Mouse (Mus musculus): ENCODE data around the gene Gm45062. TPM values are rescaled to one million over a fixed set of nuclear protein-coding genes. Genes with fewer than 3 reads are reported as not detected.

Gene Gm45062
- polyA plus RNA-seq (2016; fragmentation: Nextera tagmentation; extraction: Ambion mirVana) = 9.2 and 9.6 TPM in 2 replicates

DNA sequence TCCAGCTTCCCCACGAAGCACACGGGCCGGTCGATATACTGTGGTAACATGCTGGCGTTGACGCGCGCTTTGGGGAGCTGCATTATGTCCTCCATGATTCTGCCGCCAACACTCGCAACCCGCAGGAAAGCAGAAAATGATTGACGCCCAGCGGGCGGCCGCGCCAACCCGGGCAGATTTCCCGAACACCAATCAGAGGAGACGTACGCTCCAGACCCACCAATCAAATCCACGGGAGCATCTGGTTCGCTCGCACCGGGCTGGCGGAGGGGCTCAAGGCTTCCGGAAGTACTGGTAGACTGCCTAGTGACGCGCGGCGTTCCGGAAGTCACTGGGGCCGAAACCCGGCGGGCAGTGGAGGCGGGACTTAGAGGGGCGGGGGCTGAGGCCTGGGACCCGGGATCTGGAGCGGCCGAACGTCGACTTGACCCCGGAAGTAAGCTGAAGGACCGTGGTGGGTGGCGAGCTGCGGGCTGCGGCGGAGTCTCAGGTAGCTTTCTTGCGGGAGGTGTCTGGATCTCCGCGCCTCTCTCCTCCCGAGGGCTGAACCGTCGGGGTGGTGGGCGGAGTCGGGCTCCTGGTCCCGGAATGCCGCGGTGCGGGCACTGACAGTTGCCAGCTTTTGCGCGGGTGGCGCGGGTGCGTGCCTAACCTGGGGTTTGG lies at the start of gene Gm45062, which contains the start of the genes Rpa3 and Umad1:
Gene Gm45062, plus strand, starts transcription at position 447 of the 663 bp plus-strand sequence.
Gene Rpa3, minus strand, starts transcription at position 170 of the 663 bp plus-strand sequence.
Gene Umad1, plus strand, starts transcription at position 285 of the 663 bp plus-strand sequence.
- H3K9me3 ChIP-seq (replicated peaks) = no peaks in the 10 kb centered on the region
- H3K4me1 ChIP-seq (replicated peaks) = peaks cover 8% of the 10 kb centered on the region; the same call in 1 of the 2 replicates
- H3K27ac ChIP-seq (ENCODE audit: poor library complexity, severe bottlenecking) = peak within 1 kb of the TSS; percentile 68
- H3K4me3 ChIP-seq = peak within 1 kb of the TSS; percentile 71
- H3K9ac ChIP-seq = peak within 1 kb of the TSS; percentile 81
- peak; percentile 100 for ATAC-seq (ENCODE audit: insufficient number of reproducible peaks, low FRiP score)
- no peaks in the 10 kb centered on the region for H3K27me3 ChIP-seq (replicated peaks)
- peak within 1 kb of the TSS; percentile 88 for H3K4me2 ChIP-seq
- H3K36me3 ChIP-seq = peaks cover 9% of the 10 kb centered on the region
- under 1% methylated on average over 64 of the region's 64 CpGs for WGBS

DNA sequence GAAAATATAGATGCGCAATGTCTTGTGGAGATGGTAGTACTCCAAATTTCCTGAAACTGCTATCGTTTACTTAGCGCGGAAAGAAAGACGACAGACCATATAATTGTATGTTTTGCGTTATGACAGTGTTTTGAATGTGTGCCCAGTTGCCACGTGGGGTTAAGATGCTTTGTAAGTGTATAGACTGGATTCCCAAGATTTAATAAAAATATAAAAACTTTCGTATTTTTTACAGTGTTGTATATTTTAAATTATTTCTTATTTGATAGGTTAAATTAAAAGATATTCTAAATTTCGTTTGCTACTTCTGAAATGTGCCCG lies 49.4 kb upstream of the Gm45062 start:
- Histone ChIP-seq H3K27ac (ENCODE audit: poor library complexity, severe bottlenecking) (peak overlapping the region; percentile 89; the same call in 1 of the 2 replicates), H3K4me1 (replicated peaks) (peaks cover 12% of the 10 kb centered on the region), H3K4me2 (peak overlapping the region; percentile 57), H3K36me3 (peaks cover 3% of the 10 kb centered on the region), H3K27me3 (replicated peaks) (no peaks in the 10 kb centered on the region), H3K9ac (peak overlapping the region; percentile 82), H3K9me3 (replicated peaks) (no peaks in the 10 kb centered on the region), H3K4me3 (peak overlapping the region; percentile 67)
- ATAC-seq (ENCODE audit: insufficient number of reproducible peaks, low FRiP score) = no peak
- 10% methylated on average over 10 of the region's 10 CpGs for WGBS

DNA sequence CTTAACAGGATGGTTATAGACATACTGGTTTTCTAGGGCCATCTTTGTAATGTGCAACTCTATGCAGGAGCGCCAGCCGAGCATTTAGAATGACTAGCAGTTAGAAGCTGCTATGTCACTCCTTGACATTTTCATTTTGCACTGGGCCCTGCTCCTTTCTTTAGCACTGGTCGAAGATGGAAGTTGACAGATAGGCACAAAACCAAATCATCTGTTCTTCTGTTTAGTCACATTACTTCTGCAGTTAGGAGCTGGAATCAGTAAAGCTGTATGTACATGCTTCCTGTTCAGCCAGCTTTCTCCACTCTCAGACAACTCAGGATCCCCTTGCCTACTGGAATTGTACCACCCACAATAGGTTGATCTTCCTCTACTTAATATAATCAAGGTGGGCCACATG lies 48.6 kb upstream of the Gm45062 start:
- Histone ChIP-seq H3K9me3 (replicated peaks) (no peaks in the 10 kb centered on the region), H3K4me3 (no peak overlapping the region), H3K27me3 (replicated peaks) (no peaks in the 10 kb centered on the region), H3K4me2 (peak overlapping the region; percentile 33), H3K4me1 (replicated peaks) (peaks cover 12% of the 10 kb centered on the region), H3K27ac (ENCODE audit: poor library complexity, severe bottlenecking) (no peak overlapping the region), H3K9ac (no peak overlapping the region), H3K36me3 (peaks cover 11% of the 10 kb centered on the region)
- 85% methylated on average over 3 of the region's 3 CpGs for WGBS
- ATAC-seq (ENCODE audit: insufficient number of reproducible peaks, low FRiP score) = no peak

DNA sequence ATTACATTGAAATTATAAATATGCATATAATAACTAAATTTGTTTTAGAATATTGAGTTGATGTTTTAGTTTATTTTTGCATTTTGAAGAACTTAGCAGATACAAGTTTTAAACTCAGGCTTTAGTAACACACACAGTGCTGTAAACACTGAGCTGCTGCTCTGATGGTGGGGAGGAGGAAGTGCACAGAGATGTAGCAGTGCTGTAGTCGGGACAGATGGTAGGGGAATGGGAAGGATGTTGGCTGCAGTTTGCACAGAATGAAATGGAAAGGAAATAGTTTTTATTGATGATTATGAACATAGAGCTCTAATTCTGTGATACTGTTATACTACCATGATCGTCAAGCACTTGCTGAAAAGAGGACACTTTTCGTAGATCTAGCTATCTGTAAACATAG lies 32.2 kb upstream of the Gm45062 start:
- no peak for ATAC-seq (ENCODE audit: insufficient number of reproducible peaks, low FRiP score)
- WGBS = 83% methylated on average over 3 of the region's 3 CpGs
- H3K27me3 ChIP-seq (replicated peaks) = no peaks in the 10 kb centered on the region

DNA sequence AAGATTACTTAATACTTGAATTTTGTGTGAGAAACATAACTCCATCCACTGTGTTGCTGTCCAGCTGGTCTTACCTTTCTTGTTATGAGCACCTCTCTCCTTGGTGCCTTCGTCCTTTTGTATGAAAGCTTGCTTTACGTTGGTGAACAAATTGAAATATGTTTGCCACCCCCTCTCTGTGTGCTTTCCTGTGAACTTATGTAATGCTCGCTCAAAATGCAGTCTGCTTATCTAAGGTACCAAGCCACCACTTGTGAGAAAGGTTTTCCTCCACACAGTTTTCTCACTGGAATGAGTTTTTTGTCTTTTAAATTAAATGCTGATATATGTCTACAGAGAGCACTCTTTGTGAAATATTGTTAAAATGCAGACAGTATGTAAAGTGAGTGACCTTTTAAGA lies 30.7 kb upstream of the Gm45062 start:
- H3K9ac ChIP-seq = no peak overlapping the region
- no peak for ATAC-seq (ENCODE audit: insufficient number of reproducible peaks, low FRiP score)
- H3K4me1 ChIP-seq (replicated peaks) = no peaks in the 10 kb centered on the region
- WGBS = 90% methylated on average over 3 of the region's 3 CpGs
- H3K4me2 ChIP-seq = no peak overlapping the region
- H3K27me3 ChIP-seq (replicated peaks) = no peaks in the 10 kb centered on the region
- H3K4me3 ChIP-seq = no peak overlapping the region
- H3K36me3 ChIP-seq = peaks cover 43% of the 10 kb centered on the region
- H3K27ac ChIP-seq (ENCODE audit: poor library complexity, severe bottlenecking) = no peak overlapping the region
- H3K9me3 ChIP-seq (replicated peaks) = no peaks in the 10 kb centered on the region

More for the DNA sequence above, 32.2 kb upstream of the Gm45062 start:
- H3K4me1 ChIP-seq (replicated peaks) = no peaks in the 10 kb centered on the region
- peaks cover 33% of the 10 kb centered on the region for H3K36me3 ChIP-seq
- H3K9me3 ChIP-seq (replicated peaks) = no peaks in the 10 kb centered on the region
- H3K9ac ChIP-seq = no peak overlapping the region
- H3K4me2 ChIP-seq = no peak overlapping the region
- H3K4me3 ChIP-seq = no peak overlapping the region
- H3K27ac ChIP-seq (ENCODE audit: poor library complexity, severe bottlenecking) = no peak overlapping the region

DNA sequence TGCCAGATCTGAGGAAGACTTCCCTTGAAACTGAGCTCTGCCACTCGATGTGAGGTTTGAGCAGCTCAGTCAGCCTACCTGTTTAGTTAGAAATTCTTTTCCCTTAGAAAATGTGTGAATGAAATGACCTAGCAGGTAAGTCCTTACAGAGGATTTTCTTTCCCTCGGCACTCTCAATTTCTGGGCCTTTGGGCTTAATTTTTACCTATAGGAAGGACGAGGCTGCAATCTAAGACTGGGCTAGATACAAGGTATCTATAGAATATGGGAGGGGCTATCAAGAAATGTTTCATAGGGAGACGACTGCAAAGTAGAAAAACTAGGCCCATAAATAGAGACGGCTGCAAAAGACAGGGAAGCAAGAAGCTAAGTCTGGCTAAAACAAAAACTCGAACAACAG lies 934 bp upstream of the Gm45062 start:
- H3K27me3 ChIP-seq (replicated peaks) = no peaks in the 10 kb centered on the region
- no peak for ATAC-seq (ENCODE audit: insufficient number of reproducible peaks, low FRiP score)
- 8% methylated on average over 6 of the region's 6 CpGs for WGBS
- H3K4me2 ChIP-seq = peak overlapping the region; percentile 70
- peak overlapping the region; percentile 68 for H3K27ac ChIP-seq (ENCODE audit: poor library complexity, severe bottlenecking)
- H3K36me3 ChIP-seq = peaks cover 14% of the 10 kb centered on the region
- H3K4me1 ChIP-seq (replicated peaks) = peaks cover 8% of the 10 kb centered on the region; the same call in 1 of the 2 replicates
- peak overlapping the region; percentile 71 for H3K4me3 ChIP-seq
- H3K9me3 ChIP-seq (replicated peaks) = no peaks in the 10 kb centered on the region
- peak overlapping the region; percentile 81 for H3K9ac ChIP-seq

DNA sequence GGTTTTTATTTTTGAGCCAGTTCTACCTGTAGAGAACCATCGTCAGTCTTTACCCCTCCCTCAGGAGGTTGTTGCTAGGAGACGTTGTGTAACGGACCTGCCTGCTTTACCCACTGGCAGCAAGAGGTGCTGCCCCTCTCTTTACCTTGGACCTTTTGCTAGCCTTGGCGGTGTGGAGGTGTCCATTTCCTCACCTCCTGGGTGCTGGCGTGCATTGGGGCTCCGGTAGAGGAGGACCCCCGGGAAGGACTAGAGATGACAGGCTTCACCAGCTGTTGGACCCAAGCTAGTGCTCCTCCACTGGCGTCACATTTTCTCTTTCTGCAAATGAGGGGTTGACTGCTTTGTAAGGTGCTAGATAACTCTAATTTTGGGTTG lies 406 bp downstream of the Gm45062 start:
- ATAC-seq (ENCODE audit: insufficient number of reproducible peaks, low FRiP score) = peak; percentile 17; the same call in 1 of the 2 replicates
- Histone ChIP-seq H3K9me3 (replicated peaks) (no peaks in the 10 kb centered on the region), H3K36me3 (peaks cover 4% of the 10 kb centered on the region; the same call in 1 of the 2 replicates), H3K27ac (ENCODE audit: poor library complexity, severe bottlenecking) (0 out of 2 replicates have a peak overlapping the region, but pooled peaks have one; percentile 4), H3K4me3 (peak overlapping the region; percentile 71), H3K27me3 (replicated peaks) (no peaks in the 10 kb centered on the region), H3K4me1 (replicated peaks) (peaks cover 8% of the 10 kb centered on the region; the same call in 1 of the 2 replicates), H3K9ac (peak overlapping the region; percentile 78), H3K4me2 (peak overlapping the region; percentile 88)
- WGBS = under 1% methylated on average over 8 of the region's 8 CpGs

DNA sequence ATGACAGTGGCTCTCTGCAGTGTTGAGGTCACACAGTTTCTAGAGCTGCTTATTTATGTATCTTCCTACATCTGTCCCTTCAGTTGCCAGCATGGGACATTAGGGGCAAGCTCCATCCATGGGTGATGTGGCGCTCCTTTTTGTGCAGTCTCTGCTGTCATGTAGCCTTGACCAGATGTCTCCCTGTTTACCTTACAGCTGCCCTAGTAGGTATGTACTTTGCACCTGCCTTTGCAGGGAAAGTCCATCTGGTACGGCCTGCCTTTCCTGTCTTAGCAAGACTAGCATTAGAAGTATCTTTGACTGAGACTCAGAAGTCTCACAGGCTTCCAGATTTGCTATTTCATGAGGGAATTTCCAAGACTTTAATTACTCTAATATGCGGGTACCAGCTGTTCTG lies 11.8 kb downstream of the Gm45062 start:
- Histone ChIP-seq H3K4me1 (replicated peaks) (no peaks in the 10 kb centered on the region), H3K27ac (ENCODE audit: poor library complexity, severe bottlenecking) (no peak overlapping the region), H3K4me2 (no peak overlapping the region), H3K27me3 (replicated peaks) (no peaks in the 10 kb centered on the region), H3K9me3 (replicated peaks) (no peaks in the 10 kb centered on the region), H3K9ac (no peak overlapping the region), H3K4me3 (no peak overlapping the region), H3K36me3 (peaks cover 17% of the 10 kb centered on the region)
- 87% methylated on average over 3 of the region's 3 CpGs for WGBS
- ATAC-seq (ENCODE audit: insufficient number of reproducible peaks, low FRiP score) = no peak

DNA sequence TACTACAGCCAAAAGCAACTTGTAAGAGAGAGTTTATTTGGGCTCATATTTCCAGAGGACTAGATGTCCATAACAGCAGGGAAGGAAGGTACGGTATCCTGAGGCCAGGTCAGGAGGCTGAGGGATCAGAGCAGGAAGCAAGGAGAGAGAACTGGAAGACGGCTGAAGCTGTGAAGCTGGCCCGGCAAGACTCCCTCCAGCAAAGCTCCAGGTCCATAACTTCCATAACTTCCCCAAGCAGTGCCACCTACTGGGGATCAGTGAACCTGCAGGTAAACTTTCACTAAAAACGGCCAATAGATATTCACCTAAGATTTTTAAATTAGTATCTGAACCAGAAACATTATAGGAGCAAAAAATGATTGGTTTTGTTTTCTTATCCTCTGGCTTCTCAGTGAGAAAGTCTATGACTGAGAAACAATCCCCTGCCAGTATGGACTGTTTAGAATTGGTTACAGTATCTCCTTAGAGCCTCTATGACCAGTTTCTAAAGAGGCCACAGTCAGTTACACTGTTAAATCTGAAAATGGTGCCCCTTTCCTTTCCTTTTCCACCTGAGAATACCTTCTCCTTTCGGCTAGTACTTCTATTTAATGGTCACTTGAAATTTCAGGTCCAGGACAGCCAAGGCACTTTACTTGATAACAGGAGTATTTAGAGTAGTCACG lies 15.3 kb downstream of the Gm45062 start:
- Histone ChIP-seq H3K27me3 (replicated peaks) (no peaks in the 10 kb centered on the region), H3K4me2 (no peak overlapping the region), H3K9me3 (replicated peaks) (no peaks in the 10 kb centered on the region), H3K27ac (ENCODE audit: poor library complexity, severe bottlenecking) (no peak overlapping the region), H3K36me3 (peaks cover 22% of the 10 kb centered on the region), H3K4me1 (replicated peaks) (peaks cover 3% of the 10 kb centered on the region; the same call in 1 of the 2 replicates), H3K9ac (no peak overlapping the region), H3K4me3 (no peak overlapping the region)
- WGBS = 31% methylated on average over 6 of the region's 6 CpGs
- no peak for ATAC-seq (ENCODE audit: insufficient number of reproducible peaks, low FRiP score)

DNA sequence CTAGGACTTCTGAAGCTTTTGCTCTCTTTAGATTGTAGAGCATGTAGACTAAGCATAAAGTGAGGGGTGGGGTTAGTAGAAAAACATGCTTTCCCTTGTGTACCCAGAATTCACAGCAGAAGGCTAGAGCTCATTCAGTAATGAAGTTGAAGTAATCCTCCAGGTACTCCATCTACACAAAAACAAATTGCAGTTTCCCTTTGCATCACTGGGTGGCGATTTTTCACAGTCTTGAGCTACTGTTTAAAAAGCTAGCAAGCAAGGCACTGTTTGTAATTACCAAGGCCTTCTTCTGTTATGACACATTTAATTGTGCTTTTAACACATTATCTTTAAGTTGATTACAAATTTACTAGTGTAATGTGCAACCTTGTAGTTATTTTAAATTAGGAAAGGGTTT lies 15.8 kb downstream of the Gm45062 start:
- ATAC-seq (ENCODE audit: insufficient number of reproducible peaks, low FRiP score) = no peak
- Histone ChIP-seq H3K4me2 (no peak overlapping the region), H3K9me3 (replicated peaks) (no peaks in the 10 kb centered on the region), H3K4me3 (no peak overlapping the region), H3K9ac (no peak overlapping the region), H3K27ac (ENCODE audit: poor library complexity, severe bottlenecking) (no peak overlapping the region), H3K27me3 (replicated peaks) (no peaks in the 10 kb centered on the region), H3K4me1 (replicated peaks) (peaks cover 3% of the 10 kb centered on the region; the same call in 1 of the 2 replicates), H3K36me3 (peaks cover 22% of the 10 kb centered on the region)
- WGBS = 2% methylated on average over 1 of the region's 1 CpGs

DNA sequence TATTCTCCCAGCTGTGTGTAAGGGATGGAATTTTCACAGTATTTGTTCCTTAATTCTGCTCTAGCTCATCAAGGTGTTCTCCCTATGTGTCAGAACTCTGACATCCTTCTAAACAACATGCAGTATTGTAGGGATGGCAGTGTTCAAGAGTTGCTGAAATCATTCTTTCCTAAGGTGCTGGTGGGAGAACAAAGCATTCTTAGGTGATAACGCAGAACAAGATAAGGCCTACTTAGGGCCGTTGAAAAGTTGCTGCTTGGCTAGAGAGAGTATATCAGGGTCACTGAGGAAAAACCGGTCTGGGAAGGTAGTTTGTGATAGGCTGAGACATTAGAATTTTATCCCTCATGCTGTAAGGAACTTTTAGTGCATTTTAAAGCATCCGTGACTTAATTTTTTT lies 17.2 kb downstream of the Gm45062 start:
- Histone ChIP-seq H3K9me3 (replicated peaks) (no peaks in the 10 kb centered on the region), H3K9ac (no peak overlapping the region; the same call in 1 of the 2 replicates), H3K4me2 (no peak overlapping the region), H3K27me3 (replicated peaks) (no peaks in the 10 kb centered on the region), H3K36me3 (peaks cover 16% of the 10 kb centered on the region), H3K27ac (ENCODE audit: poor library complexity, severe bottlenecking) (no peak overlapping the region), H3K4me1 (replicated peaks) (peaks cover 3% of the 10 kb centered on the region; the same call in 1 of the 2 replicates), H3K4me3 (no peak overlapping the region)
- WGBS = 13% methylated on average over 4 of the region's 4 CpGs
- ATAC-seq (ENCODE audit: insufficient number of reproducible peaks, low FRiP score) = no peak

Data from heart, embryonic 12.5 days (tissue).